8 mouse cellular contexts compared by ENCODE assay signal in the genomic region with DNA sequence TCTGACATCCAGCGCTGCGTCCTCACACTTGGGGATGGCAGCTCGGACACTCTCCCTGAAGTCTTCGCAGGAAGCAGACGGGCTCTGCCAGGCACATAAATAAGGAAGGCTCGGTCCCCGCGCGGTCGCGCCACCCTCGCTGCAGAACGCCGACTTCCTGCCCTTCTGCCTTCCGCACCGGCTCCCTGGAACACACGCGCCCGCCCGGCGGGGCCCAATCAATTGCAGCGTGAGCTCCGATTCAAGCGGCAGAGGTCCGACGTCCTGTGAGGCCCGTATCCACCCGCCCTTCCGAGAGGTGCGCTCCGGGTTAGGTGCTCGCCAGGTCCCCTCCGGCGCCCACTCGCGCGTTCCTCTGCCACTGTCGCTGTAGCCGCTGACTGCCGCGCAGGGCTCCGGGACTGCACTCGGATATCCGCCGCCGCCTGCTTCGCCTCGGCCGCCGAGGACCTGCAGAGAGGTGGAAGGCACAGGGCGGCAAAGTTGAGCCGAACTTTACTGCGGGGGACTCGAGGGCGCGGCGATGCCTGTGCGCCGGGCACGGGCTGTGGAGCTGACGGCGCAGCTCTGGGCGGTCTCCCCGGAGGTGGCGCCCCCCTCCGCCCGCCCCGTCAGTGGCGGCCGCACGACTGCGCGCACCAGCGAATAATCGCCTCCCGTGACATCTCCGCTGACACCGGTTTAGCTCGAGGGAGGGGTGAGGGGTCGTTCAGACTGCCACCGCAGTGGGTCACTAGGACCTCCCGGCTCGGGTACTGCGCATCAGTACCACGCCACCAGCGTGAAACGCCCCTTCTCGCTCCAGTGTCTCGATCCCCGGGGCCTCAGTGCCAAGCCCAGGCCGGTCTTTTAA. TPM values are rescaled to one million over a fixed set of nuclear protein-coding genes. Genes with fewer than 3 reads are reported as not detected.
DNase-seq lines count a peak whose midpoint lies in the region; ATAC-seq and TF ChIP-seq lines count a peak whose summit lies in the region.

No protein-coding gene starts in this region.

- no peaks in the 10 kb centered on the region for H3K36me3 ChIP-seq in heart, adult 2 months (ENCODE audit: control insufficient read depth, insufficient read depth, low read length)
- H3K36me3 ChIP-seq in kidney, postnatal 0 days (ENCODE audit: insufficient read depth, low read length) = no peaks in the 10 kb centered on the region

- no peaks in the 10 kb centered on the region for H3K79me2 ChIP-seq in heart, adult 2 months (replicated peaks; ENCODE audit: control insufficient read depth, insufficient read depth, low read length)

- H3K4me3 ChIP-seq in heart, adult 2 months = peak overlapping the region; percentile 84
- peak overlapping the region; percentile 59 for H3K4me3 ChIP-seq in kidney, postnatal 0 days (replicated peaks; ENCODE audit: low read depth, low read length)

- H3K9ac ChIP-seq in heart, adult 2 months (ENCODE audit: low read depth, low read length) = peak overlapping the region; percentile 82
- peak overlapping the region; percentile 48 for H3K9ac ChIP-seq in kidney, postnatal 0 days (ENCODE audit: low read depth, low read length)

- TF ChIP-seq EP300 in heart, adult 2 months (IDR thresholded peaks at IDR 0.05; ENCODE audit: insufficient read depth, low read depth, low read length) = 0 out of 2 replicates have a peak, but pooled peaks have one; percentile 21

- peak; percentile 51 for TF ChIP-seq POLR2A in heart, adult 2 months (IDR thresholded peaks at IDR 0.05; ENCODE audit: insufficient read depth, low read depth, low read length)

- peak; percentile 58 for TF ChIP-seq CTCF in heart, adult 2 months (IDR thresholded peaks at IDR 0.05)
- peak; percentile 19; the same call in 1 of the 2 replicates for TF ChIP-seq CTCF in kidney, postnatal 0 days (IDR thresholded peaks at IDR 0.05; ENCODE audit: low read depth)

- peak; percentile 28 for DNase-seq in ovary, adult 18-20 months (ENCODE audit: low spot score)
- no peak for DNase-seq in ovary, postnatal 10 days (ENCODE audit: low spot score)
- peak; percentile 76 to 81 for DNase-seq in heart, adult 2 months
- DNase-seq in kidney, postnatal 0 days (ENCODE audit: low spot score) = peak; percentile 26
- peak; percentile 77 to 82 for DNase-seq in lung, postnatal 4 days
- DNase-seq in right cerebral cortex, postnatal 4 days = peak; percentile 15
- DNase-seq in adipocyte (ENCODE audit: low spot score) = no peak

- no peaks in the 10 kb centered on the region for H3K9me3 ChIP-seq in kidney, postnatal 0 days (replicated peaks; ENCODE audit: low read length)

- H3K4me2 ChIP-seq in kidney, postnatal 0 days (ENCODE audit: low read length) = peak overlapping the region; percentile 99

- intact Hi-C loops in heart, adult 2 months (cut with DNase I) = loop anchor here (2.0 to 5.0 kb wide), 2 partner anchors 46 to 47 kb away; no protein-coding TSS in a partner anchor

- H3K27me3 ChIP-seq in heart, adult 2 months (ENCODE audit: control insufficient read depth, insufficient read depth, low read length) = no peaks in the 10 kb centered on the region
- peaks cover 26% of the 10 kb centered on the region for H3K27me3 ChIP-seq in kidney, postnatal 0 days (ENCODE audit: insufficient read depth, low read length)

- H3K27ac ChIP-seq in heart, adult 2 months = peak overlapping the region; percentile 77
- H3K27ac ChIP-seq in kidney, postnatal 0 days = no peak overlapping the region

- ATAC-seq in common myeloid progenitor, adult 5-6 weeks (replicated peaks; ENCODE audit: low read depth, poor library complexity, severe bottlenecking) = peak; percentile 28; the same call in 1 of the 2 replicates
- no peak; the same call in 1 of the 2 replicates for ATAC-seq in kidney, postnatal 0 days (replicated peaks; ENCODE audit: low FRiP score, low read depth)

- under 1% methylated on average over 90 of the region's 91 CpGs for WGBS in heart, adult 2 months
- WGBS in kidney, postnatal 0 days = under 1% methylated on average over 89 of the region's 91 CpGs

- H3K4me1 ChIP-seq in heart, adult 2 months (ENCODE audit: control insufficient read depth, insufficient read depth, low read length) = peaks cover 13% of the 10 kb centered on the region
- H3K4me1 ChIP-seq in kidney, postnatal 0 days (replicated peaks; ENCODE audit: insufficient read depth, low read length) = peaks cover 13% of the 10 kb centered on the region

RNA-seq across cellular contexts. Expression of gene Fam78a, which starts 1.3 kb away (rescaled TPM):
- total RNA-seq in common myeloid progenitor, adult 5-6 weeks (2017) = 14.2 and 17.5 TPM in 2 replicates
- total RNA-seq in heart, adult 2 months (2021) = 10 to 100 TPM; 15.9 to 19.1 TPM
- 18.7 and 24.9 TPM in 2 replicates for polyA plus RNA-seq in heart, adult 2 months (2012; rRNA removed)
- 0.79 and 0.82 TPM in 2 replicates for polyA plus RNA-seq in kidney, postnatal 0 days (2015; fragmentation: Nextera tagmentation; extraction: Ambion mirVana)

RNA-seq across cellular contexts. Expression of gene Plpp7, which starts 11.9 kb away (rescaled TPM):
- total RNA-seq in common myeloid progenitor, adult 5-6 weeks (2017) = 1.1 and 4.4 TPM in 2 replicates
- 10 to 100 TPM; 33.6 to 33.8 TPM for total RNA-seq in heart, adult 2 months (2021)
- polyA plus RNA-seq in heart, adult 2 months (2012; rRNA removed) = 56.3 and 62.1 TPM in 2 replicates
- 4.5 and 4.7 TPM in 2 replicates for polyA plus RNA-seq in kidney, postnatal 0 days (2015; fragmentation: Nextera tagmentation; extraction: Ambion mirVana)

Comparison
In these comparisons a context has a peak if more than half of its experiments do, and no peak if none do; other contexts are left out.
1. DNase-seq: peak in ovary, adult 18-20 months (single experiment), heart, adult 2 months (2 of 2), kidney, postnatal 0 days (single experiment), lung, postnatal 4 days (2 of 2) and right cerebral cortex, postnatal 4 days (single experiment); none in ovary, postnatal 10 days (single experiment) and adipocyte (single experiment).